Mouse (Mus musculus): Measurements from ENCODE around the gene Fzr1.

The Fzr1 gene

DNA sequence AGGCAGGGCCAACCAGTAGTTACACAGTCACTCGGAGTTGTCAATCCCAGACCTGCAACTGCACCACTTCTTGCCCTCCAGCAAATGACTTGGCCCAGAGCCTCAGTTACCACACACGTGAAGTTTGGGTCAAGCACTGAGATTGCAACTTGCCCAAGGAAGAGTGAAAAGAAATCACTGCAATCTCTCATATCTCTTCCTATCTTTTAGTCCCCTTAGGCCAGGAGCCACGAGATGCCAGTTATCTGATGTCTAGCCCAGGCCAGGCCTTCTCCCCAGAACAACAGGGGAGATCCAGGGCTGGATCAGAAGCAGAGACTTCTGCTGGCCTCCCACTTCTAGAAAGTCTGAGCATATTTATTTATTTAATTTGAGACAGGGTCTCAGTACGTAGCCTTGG is 22.8 kb downstream of the Fzr1 start:
- no peak for DNase-seq (ENCODE audit: low spot score)

DNA sequence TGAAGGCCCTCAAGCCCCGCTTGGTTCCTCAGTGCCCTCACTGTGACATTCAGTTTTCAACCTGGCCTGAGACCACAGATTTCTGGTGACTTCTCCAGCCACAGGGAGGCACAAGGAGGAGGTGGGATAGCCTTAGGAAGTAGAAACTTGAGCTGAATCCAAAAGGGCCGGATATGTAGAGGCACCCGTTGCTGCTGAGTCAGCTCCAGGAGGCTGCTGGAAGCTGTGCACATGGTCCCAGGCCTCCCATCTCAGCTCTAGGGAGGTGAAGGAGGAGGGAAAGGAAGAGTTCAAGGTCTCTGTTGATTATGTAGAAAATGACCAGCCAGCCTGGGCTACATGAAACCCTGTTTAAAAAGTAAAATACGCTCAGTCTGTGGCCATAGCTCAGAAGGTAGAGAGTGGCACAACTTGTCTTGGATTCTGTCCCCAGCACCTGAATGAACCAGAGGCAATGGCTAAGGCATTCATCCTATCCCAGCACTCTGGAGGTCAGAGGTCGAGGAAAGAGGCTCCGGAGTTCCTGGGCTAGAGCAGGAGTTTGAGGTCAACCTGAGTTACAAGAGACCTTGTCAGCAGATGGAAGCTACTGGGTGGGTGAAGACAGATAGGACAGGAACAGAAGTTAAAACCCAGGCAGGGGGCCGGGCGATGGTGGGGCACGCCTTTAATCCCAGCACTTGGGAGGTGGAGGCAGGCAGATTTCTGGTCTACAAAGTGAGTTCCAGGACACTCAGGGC is 23.4 kb downstream of the Fzr1 start:
- DNase-seq (ENCODE audit: low spot score): no peak

- no peak for DNase-seq (ENCODE audit: low spot score)
These were observed 26.5 kb downstream of the Fzr1 start for GRCm38 (mm10) chr10:81351678-81352291.

GRCm38 (mm10) chr10:81350351-81351063 is 27.8 kb downstream of the Fzr1 start, which contains the start of gene Hmg20b:
TSS of gene Hmg20b (minus strand) at chr10:81350480.
- peak; percentile 98 for DNase-seq (ENCODE audit: low spot score)

- DNase-seq (ENCODE audit: low spot score): no peak
These were observed 28.4 kb downstream of the Fzr1 start for GRCm38 (mm10) chr10:81349961-81350350.

- DNase-seq (ENCODE audit: low spot score): no peak
These were observed 29.2 kb downstream of the Fzr1 start for GRCm38 (mm10) chr10:81349146-81349545.

GRCm38 (mm10) chr10:81346453-81347067 is 31.8 kb downstream of the Fzr1 start:
- DNase-seq (ENCODE audit: low spot score): no peak

GRCm38 (mm10) chr10:81345162-81345534 is 33.2 kb downstream of the Fzr1 start:
- no peak for DNase-seq (ENCODE audit: low spot score)

DNA sequence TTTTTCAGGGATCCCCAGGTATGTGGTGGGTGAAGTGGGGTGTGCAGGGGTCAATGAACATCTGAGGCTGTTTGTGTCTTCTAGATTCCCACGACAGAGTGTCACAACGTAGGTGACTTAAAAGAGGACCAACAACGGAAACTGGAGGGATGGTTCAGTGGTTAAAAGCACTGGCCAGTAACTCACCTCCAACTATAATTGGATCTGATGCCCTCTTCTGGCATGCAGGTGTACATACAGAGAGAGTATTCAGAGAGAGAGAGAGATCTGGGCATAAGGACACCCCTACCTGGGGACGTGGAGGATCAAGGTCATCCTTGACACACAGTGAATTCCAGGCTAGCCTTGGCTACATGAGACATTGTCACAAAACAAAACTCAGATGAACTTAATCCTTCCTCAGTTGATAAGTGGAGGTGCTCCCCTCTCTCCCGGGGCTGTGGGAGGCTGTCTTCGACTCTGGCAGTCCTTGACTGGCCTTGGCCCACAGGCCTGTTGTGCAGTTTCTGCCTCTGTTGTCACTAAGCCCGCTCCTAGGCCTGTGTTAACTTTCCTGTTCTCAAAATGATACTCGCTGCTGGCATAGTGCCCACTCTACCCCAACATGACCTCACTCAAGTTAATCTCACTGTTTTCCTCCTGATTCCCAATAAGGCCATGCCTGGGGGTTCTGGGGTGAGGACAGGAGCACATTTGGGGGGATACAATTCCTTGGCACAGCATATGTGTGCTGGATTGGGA is 33.7 kb downstream of the Fzr1 start:
- DNase-seq (ENCODE audit: low spot score): no peak

DNA sequence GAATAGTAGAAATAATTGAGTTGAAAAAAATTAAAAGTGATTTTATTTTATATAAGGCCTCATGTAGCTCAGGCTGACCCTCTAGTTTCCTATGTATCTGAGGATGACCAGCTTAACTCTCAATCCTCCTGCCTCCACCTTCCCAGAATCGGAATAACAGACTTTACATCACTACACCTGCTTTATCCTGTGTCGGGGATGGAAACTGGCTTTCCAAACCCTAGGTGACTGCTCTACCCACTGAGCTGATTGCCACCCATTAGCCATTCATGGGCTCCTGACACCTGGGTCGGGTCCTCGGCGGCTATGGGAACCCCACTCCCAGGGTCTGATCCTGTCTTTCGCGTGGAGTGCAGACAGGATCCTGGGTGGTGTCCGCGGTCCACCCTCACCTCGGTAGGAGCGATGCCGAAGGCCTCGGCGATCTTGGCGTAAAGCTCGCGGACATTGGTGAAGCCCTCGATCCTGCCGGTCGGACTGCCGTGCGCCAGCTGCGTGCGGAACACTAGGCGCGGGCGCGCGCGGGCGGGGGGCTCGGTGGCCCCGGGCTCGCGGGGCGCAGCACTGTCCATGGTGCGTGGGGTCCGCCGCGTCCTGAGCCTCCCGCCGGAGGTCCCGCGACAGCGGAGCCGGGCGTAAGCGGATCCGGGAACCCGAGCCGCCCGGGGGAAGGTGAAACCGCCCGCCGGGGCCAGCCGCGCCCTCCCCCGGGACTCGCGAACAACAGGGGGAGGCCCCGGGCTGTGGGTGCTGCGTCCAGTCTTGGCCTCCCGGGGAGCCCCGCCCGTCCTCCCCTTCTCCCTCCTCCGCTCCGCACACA is 35.4 kb downstream of the Fzr1 start, which contains the start of gene Gipc3:
Gene Gipc3, minus strand, starts transcription at position 581 of the 820 bp plus-strand sequence.
- DNase-seq (ENCODE audit: low spot score): no peak

DNA sequence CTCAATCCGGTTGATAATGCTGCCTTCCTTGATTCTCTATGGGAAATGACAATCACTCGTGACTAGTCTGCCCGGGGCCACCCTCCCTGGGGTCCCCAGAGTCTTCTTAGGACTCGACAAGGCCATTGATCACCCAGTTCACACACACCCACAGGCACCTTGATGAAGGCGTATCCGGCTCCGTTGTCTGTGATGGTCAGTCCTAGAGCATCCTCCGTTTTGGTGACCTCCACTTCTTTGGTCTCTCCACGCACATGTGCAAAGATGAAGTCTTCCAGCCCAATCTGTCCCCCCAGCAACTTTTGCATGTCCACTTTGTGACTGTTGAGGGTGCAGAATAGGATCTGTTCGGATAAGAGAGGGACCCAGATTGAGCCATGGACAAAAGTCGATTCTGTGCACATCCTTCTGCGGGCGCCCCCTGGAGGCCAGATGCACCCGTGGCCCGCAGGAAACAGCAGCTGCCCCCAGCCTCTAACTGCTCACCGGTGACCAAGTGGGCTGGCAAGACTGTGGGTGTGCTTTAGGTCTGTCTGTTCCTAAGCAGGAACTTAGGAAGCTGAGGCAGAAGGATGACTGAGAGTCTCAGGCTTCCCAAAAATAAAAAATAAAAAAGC is 36.9 kb downstream of the Fzr1 start:
- no peak for DNase-seq (ENCODE audit: low spot score)

DNA sequence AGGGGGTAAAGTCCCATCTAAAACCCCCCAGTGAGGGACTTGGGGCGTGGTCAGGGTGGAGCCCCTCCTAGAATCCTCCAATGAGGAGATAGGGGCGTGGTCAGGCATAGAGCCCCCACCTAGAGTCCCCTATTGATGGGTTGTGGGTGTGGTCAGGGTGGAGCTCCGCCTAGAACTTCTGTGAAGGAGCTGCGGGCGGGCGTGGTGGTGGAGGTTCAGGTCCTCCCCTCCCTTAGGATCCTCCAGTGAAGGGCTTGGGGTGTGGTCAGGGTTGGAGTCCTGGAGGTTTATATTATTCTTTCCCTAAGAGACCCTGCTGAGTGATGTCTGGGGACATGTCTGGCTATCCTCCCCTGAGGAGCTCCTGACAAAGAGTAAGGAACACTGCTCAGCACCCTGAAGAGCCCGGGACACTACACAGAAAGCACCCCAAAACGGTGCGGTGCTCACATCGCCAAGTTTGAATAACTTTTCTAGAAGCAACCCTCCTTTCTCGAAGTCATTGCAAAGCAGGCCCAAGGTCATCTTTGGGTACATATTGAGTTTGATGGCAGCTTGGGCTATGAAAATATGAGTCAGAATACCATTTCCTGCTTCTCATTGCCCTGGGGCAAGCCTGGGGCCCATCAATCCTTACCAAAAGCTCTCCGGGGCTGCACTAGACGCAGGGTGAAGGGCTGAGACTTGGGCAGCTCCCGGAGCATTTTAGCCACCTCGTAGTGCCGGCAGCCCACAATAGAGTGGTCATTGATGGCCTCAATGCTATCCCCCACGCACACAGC is 37.6 kb downstream of the Fzr1 start:
- DNase-seq (ENCODE audit: low spot score): no peak

DNA sequence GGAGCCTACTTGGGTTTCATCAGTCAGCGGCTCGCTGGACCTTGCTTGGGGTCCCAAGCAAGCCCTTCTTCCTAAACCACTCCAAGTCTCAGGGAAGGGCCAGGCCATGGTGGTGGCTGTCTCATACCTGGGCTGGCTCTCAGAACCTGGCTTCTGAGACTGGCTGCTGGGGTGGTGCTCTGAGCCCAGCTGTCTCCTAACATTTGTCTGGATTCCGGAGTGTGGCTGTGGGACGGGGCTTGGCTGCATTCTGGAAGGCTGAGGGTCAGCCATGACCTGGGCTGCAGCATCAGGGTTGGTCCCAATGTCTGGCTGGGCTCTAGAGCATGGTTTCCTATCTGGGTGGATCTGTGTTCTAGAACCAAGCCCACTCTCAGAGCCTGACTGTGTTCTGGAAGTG is 41.8 kb downstream of the Fzr1 start:
- no peak for DNase-seq (ENCODE audit: low spot score)

DNA sequence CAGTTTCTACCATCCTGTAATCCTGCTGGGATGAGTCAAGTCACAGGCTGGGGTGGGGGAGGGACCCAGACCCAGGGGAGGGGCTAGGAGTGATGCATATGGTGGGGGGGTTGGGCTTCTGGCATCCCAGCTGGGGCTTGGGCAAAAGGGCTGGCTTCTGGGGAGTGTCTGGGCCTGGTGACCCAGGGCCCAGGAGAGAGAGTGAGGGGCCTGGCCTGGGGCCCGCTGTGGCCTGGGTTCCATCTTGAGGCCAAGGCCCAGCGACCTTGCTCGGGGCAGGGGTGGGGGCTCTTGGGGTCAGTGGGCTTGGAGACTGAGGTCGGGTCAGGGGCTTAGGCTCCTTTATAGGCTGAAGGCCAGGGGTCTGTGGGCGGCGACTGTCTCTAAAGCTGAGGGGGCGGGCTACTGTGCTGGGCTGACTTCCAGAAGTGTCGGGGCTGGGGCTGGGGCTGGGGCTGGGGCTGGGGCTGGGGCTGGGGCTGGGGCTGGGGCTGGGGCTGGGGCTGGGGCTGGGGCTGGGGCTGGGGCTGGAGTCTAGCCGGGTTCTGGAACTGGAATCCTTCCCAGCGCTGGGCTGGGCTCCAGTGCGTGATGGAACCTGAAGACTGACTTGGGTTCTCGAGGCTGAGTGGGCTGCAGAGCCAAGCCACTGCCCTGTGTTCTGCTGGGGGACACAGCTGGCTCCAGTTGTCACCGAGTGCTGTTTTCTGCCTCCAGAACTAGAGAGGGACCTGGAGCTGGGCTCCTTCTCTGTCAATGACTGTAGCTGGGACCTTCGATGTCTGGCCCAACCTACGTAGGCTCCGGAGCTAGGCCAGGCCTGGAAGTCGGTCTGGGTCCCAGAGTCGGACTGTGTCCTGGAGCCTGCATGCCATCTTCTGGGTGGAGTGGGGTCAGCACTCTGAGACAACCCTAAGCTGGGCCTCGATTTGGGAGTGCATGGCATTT is 42.6 kb downstream of the Fzr1 start:
- DNase-seq (ENCODE audit: low spot score): no peak

DNA sequence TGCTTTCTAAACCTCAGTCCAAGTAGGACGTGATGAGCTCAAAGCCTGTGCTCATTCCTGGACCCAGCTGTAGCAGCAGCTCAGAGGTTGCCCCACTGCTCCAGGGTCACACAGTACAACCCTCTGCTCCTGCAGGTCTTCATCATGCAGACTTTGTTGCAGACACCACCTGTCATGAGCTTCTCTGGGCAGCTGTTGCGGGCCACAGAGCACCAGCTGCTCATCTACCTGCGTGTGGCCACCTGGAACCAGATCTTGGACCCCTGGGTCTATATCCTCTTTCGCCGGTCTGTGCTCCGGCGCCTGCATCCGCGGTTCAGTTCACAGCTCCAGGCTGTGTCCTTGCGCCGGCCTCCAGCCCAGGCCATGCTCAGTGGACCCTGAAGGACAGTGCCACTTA is 44.0 kb downstream of the Fzr1 start:
- DNase-seq (ENCODE audit: low spot score): no peak

DNA sequence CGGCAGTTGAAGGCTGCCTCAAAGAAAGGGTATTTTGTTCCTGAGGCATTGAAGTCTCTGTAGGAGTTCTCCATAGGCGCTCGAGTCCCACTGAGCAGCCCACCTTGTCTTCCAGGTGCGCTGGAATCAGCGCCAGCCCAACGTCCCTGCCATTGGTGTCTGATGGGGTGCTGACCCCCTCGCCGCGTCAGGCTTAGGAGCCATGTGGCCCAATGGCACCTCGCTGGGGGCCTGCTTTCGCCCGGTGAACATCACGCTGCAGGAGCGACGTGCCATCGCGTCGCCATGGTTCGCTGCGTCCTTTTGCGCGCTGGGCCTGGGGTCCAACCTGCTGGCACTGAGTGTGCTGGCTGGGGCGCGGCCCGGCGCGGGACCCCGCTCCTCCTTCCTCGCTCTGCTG is 46.0 kb downstream of the Fzr1 start:
- no peak for DNase-seq (ENCODE audit: low spot score)

DNA sequence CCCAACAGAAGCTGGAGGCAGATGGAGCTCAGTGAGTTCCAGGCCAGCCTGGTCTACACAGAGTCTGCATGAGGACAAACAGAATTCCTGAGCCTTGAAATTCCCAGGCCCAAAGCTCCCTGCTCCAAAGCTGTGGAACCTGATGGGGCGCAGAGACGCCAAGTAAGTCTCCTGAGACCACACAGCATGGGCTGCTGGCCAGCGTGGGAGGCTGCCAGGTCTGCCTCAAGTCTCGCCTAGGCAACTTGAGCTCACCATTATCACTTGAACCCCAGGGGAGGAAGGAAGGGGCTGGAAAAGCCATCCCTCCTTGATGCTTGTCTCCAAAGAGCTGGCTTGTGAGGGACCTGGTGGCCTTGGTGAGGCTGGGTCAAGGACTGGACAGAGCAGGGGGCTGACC is 48.3 kb downstream of the Fzr1 start:
- DNase-seq (ENCODE audit: low spot score): no peak

GRCm38 (mm10) chr10:81329194-81329975 is 48.9 kb downstream of the Fzr1 start:
- no peak for DNase-seq (ENCODE audit: low spot score)

Data from layer of hippocampus, adult 9-10 months (tissue).